Mouse (Mus musculus) hindbrain, embryonic 15.5 days (tissue): ENCODE data around the gene Trub1. TPM values are rescaled to one million over a fixed set of nuclear protein-coding genes. Genes with fewer than 3 reads are reported as not detected.
A peak's percentile ranks its signal among the peaks of the same experiment; 100 is the strongest.

Experiments
- ATAC-seq: fragments of 200-750 bp; cut with Nextera tagmentation; 2 replicates; pipeline ENCODE4 v1.8.0; 2017; ENCODE audit warnings: low read depth, moderate number of reproducible peaks, moderate TSS enrichment; ENCODE audit not compliant: low FRiP score
- H3K27ac ChIP-seq: fragments of 300-500 bp; sonication (generic); replicated peaks from 2 replicates; pipeline ENCODE4 v1.5.1; 2015; ENCODE audit warnings: mild to moderate bottlenecking, inconsistent platforms
- H3K27me3 ChIP-seq: fragments of 300-500 bp; sonication (generic); 2 replicates; pipeline ENCODE4 v1.6.1; 2015; ENCODE audit warnings: control low read depth, inconsistent platforms
- H3K36me3 ChIP-seq: fragments of 300-500 bp; sonication (generic); 2 replicates; pipeline ENCODE4 v1.6.1; 2015; ENCODE audit warnings: control low read depth, inconsistent platforms
- H3K4me1 ChIP-seq: fragments of 300-500 bp; sonication (generic); replicated peaks from 2 replicates; pipeline ENCODE4 v1.6.1; 2015; ENCODE audit warnings: control low read depth, inconsistent platforms
- H3K4me2 ChIP-seq: fragments of 300-500 bp; sonication (generic); 2 replicates; pipeline ENCODE4 v1.6.1; 2015; ENCODE audit warnings: moderate library complexity, mild to moderate bottlenecking, inconsistent platforms
- H3K4me3 ChIP-seq: fragments of 300-500 bp; sonication (generic); 2 replicates; pipeline ENCODE4 v1.5.1; 2015; ENCODE audit warnings: mild to moderate bottlenecking, inconsistent platforms
- H3K9ac ChIP-seq: fragments of 300-500 bp; sonication (generic); 2 replicates; pipeline ENCODE4 v1.6.1; 2015; ENCODE audit warnings: inconsistent platforms
- H3K9me3 ChIP-seq: fragments of 300-500 bp; sonication (generic); 2 replicates; pipeline ENCODE4 v1.6.1; 2016; ENCODE audit warnings: control low read depth, inconsistent platforms
- WGBS: fragments of 180-500 bp; shearing (Covaris S2); methylation state at CpG from one replicate; pipeline ENCODE4 v1.1.7; 2015; 5-methylcytosine and 5-hydroxymethylcytosine counted together
- polyA plus RNA-seq: library from polyadenylated mRNA; unstranded; fragments of >200 nt; fragmentation: Nextera tagmentation; extraction: Ambion mirVana; gene quantifications from 2 replicates; pipeline ENCODE4 v1.2.1, GENCODE M21; 2015

Trub1 gene
- 12.2 and 12.7 TPM in 2 replicates for polyA plus RNA-seq

GRCm38 (mm10) chr19:57452492-57453217, at the start of gene Trub1:
TSS of gene Trub1 (plus strand) at chr19:57452912.
- Histone ChIP-seq H3K27ac (peak within 1 kb of the TSS; percentile 80), H3K9me3 (no peaks in the 10 kb centered on the region), H3K27me3 (no peaks in the 10 kb centered on the region), H3K4me3 (peak within 1 kb of the TSS; percentile 81), H3K9ac (peak within 1 kb of the TSS; percentile 78), H3K4me1 (peaks cover 18% of the 10 kb centered on the region), H3K36me3 (no peaks in the 10 kb centered on the region), H3K4me2 (peak within 1 kb of the TSS; percentile 73)
- WGBS: 4% methylated on average over 26 of the region's 26 CpGs
- ATAC-seq: peak; percentile 99

DNA sequence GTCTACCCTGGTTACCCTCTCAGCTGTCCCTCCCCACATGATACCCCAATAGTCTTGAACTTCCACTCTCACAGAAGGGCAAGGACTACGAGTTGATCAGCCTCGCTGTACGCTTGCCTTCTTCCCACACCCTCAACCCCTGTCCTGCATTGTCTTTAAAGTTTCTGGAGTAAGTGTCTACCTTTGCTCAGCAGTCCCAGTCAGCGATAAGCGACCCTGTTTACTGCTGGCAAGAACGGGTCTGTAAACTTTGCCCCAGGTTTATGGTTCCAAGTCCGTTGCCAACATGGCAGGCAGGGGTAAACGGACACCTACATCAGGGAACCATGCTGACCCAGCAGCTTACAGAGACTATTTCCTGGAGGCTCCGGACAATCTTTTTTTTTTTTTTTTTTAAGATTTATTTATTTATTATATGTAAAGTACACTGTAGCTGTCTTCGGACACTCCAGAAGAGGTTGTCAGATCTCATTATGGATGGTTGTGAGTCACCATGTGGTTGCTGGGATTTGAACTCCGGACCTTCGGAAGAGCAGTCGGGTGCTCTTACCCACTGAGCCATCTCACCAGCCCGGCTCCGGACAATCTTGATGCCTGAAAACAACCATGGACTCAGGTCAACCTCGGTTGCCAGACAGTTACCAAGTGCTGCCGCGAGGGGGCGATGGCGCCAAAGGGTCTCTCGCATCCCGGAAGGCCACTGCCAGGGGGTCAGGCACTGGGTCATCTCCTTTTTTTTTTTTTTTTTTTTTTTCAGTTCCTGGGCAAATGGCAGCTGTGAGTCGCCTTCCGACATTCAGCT, 48.8 kb upstream of the Trub1 start:
- peak overlapping the region; percentile 39 for H3K4me2 ChIP-seq
- WGBS: 14% methylated on average over 24 of the region's 24 CpGs
- H3K27me3 ChIP-seq: no peaks in the 10 kb centered on the region
- peaks cover 10% of the 10 kb centered on the region for H3K4me1 ChIP-seq
- H3K9ac ChIP-seq: no peak overlapping the region
- no peak for ATAC-seq
- H3K4me3 ChIP-seq: 0 out of 2 replicates have a peak overlapping the region, but pooled peaks have one; percentile 5
- no peaks in the 10 kb centered on the region for H3K36me3 ChIP-seq
- H3K27ac ChIP-seq: no peak overlapping the region
- no peaks in the 10 kb centered on the region for H3K9me3 ChIP-seq

DNA sequence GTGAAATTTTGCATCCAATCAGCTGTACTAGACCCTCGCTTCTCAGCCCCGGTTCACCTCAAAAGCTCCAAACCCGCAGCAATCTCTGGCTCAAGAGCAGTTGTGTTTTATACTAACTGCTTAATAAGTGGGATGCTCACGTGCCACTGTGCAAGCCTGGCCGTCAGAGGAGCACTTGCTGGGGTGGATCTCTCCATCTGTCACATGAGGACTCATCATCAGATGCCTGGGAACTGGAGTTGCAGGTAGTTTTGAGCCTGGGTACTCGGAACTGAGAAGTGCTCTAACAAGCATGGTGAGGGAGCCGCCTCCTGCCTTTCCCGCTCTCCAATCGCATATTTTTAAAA, 48.2 kb upstream of the Trub1 start:
- 0 out of 2 replicates have a peak overlapping the region, but pooled peaks have one; percentile 5 for H3K4me3 ChIP-seq
- H3K9ac ChIP-seq: no peak overlapping the region
- H3K4me2 ChIP-seq: peak overlapping the region; percentile 39
- H3K4me1 ChIP-seq: peaks cover 10% of the 10 kb centered on the region
- 13% methylated on average over 9 of the region's 9 CpGs for WGBS
- no peaks in the 10 kb centered on the region for H3K27me3 ChIP-seq
- H3K36me3 ChIP-seq: no peaks in the 10 kb centered on the region
- peak; percentile 20; the same call in 1 of the 2 replicates for ATAC-seq
- H3K9me3 ChIP-seq: no peaks in the 10 kb centered on the region
- no peak overlapping the region for H3K27ac ChIP-seq

DNA sequence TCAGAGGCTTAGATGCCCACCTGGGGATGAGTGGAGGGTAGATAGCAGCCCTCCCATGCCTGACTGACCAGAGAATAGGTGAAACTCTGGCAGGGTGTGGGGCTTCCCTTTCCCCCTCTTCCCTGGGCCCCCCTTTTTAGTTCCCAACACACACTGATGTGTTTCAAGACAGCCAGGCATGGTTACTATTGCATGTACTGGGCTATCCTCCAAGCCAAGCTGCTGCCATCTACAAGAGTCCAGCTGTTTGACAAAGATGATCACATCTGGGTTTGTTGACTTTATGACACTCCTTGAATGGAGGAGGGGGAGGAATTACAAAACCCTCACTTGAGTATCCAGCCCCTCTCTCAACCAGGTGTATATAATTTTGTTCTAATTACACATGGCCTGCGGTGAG, 44.8 kb upstream of the Trub1 start:
- Histone ChIP-seq H3K27me3 (no peaks in the 10 kb centered on the region), H3K4me3 (no peak overlapping the region), H3K4me1 (peaks cover 16% of the 10 kb centered on the region), H3K9ac (no peak overlapping the region), H3K4me2 (no peak overlapping the region), H3K27ac (no peak overlapping the region), H3K36me3 (no peaks in the 10 kb centered on the region), H3K9me3 (no peaks in the 10 kb centered on the region)
- WGBS: 100% methylated on average over 1 of the region's 1 CpGs
- ATAC-seq: no peak

- Histone ChIP-seq H3K27ac (peak overlapping the region; percentile 73), H3K36me3 (no peaks in the 10 kb centered on the region), H3K4me2 (peak overlapping the region; percentile 43), H3K4me1 (peaks cover 11% of the 10 kb centered on the region), H3K27me3 (no peaks in the 10 kb centered on the region), H3K9me3 (no peaks in the 10 kb centered on the region), H3K9ac (0 out of 2 replicates have a peak overlapping the region, but pooled peaks have one; percentile 22), H3K4me3 (no peak overlapping the region)
- WGBS: 26% methylated on average over 29 of the region's 29 CpGs
- peak; percentile 85 for ATAC-seq
Observed at GRCm38 (mm10) chr19:57411375-57412196, 41.1 kb upstream of the Trub1 start.

GRCm38 (mm10) chr19:57413170-57413569, 39.5 kb upstream of the Trub1 start:
- Histone ChIP-seq H3K9me3 (no peaks in the 10 kb centered on the region), H3K4me1 (peaks cover 14% of the 10 kb centered on the region), H3K4me3 (no peak overlapping the region), H3K36me3 (no peaks in the 10 kb centered on the region), H3K4me2 (no peak overlapping the region), H3K27me3 (no peaks in the 10 kb centered on the region), H3K27ac (no peak overlapping the region), H3K9ac (no peak overlapping the region)
- 86% methylated on average over 3 of the region's 3 CpGs for whole genome bisulfite sequencing
- ATAC-seq: no peak

- H3K4me3 ChIP-seq: no peak overlapping the region
- no peak overlapping the region for H3K27ac ChIP-seq
- 86% methylated on average over 6 of the region's 6 CpGs for WGBS
- H3K9me3 ChIP-seq: no peaks in the 10 kb centered on the region
- H3K36me3 ChIP-seq: no peaks in the 10 kb centered on the region
- no peak for ATAC-seq
- H3K4me2 ChIP-seq: no peak overlapping the region
- H3K9ac ChIP-seq: no peak overlapping the region
- H3K27me3 ChIP-seq: no peaks in the 10 kb centered on the region
- peaks cover 14% of the 10 kb centered on the region for H3K4me1 ChIP-seq
Observed at GRCm38 (mm10) chr19:57413918-57414317, 38.8 kb upstream of the Trub1 start.

GRCm38 (mm10) chr19:57415031-57415807, 37.5 kb upstream of the Trub1 start:
- Histone ChIP-seq H3K27ac (no peak overlapping the region), H3K4me1 (peaks cover 16% of the 10 kb centered on the region), H3K36me3 (no peaks in the 10 kb centered on the region), H3K27me3 (no peaks in the 10 kb centered on the region), H3K4me2 (no peak overlapping the region), H3K9me3 (no peaks in the 10 kb centered on the region), H3K9ac (no peak overlapping the region), H3K4me3 (no peak overlapping the region)
- no peak for ATAC-seq
- WGBS: 89% methylated on average over 8 of the region's 8 CpGs

GRCm38 (mm10) chr19:57417800-57418580, 34.7 kb upstream of the Trub1 start:
- H3K27ac ChIP-seq: no peak overlapping the region
- H3K36me3 ChIP-seq: no peaks in the 10 kb centered on the region
- H3K4me1 ChIP-seq: 0 out of 2 replicates have a peak, but pooled peaks cover 7% of the 10 kb centered on the region
- peak overlapping the region; percentile 32 for H3K4me2 ChIP-seq
- H3K27me3 ChIP-seq: no peaks in the 10 kb centered on the region
- no peak overlapping the region for H3K4me3 ChIP-seq
- ATAC-seq: no peak
- no peaks in the 10 kb centered on the region for H3K9me3 ChIP-seq
- 15% methylated on average over 14 of the region's 17 CpGs for WGBS
- H3K9ac ChIP-seq: no peak overlapping the region

DNA sequence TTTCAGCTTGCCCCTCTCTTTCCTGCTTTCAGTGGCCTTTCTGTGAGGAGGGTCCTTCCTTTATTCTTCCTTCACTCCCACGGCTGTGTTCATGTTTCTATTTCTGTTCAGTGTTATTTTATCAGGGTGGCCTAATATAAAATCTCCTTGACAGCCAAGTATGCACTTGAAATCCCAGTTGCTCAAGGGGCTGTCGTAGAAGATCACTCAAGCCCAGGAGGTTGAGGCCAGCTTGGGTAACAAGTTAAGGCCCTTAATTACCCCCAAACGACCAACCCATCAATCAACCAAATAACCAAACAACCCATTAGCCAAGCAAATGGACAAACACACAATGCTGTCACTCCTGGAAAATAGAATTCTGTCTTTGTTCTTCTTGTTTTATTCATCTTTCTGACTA, 29.3 kb upstream of the Trub1 start:
- Histone ChIP-seq H3K36me3 (no peaks in the 10 kb centered on the region), H3K9ac (no peak overlapping the region)
- WGBS: 33% methylated on average over 3 of the region's 3 CpGs

More for the DNA sequence above, 29.3 kb upstream of the Trub1 start:
- H3K27ac ChIP-seq: no peak overlapping the region
- no peak overlapping the region for H3K4me3 ChIP-seq
- ATAC-seq: no peak
- no peaks in the 10 kb centered on the region for H3K27me3 ChIP-seq
- no peaks in the 10 kb centered on the region for H3K9me3 ChIP-seq
- H3K4me1 ChIP-seq: 0 out of 2 replicates have a peak, but pooled peaks cover 7% of the 10 kb centered on the region
- no peak overlapping the region for H3K4me2 ChIP-seq
